Mouse (Mus musculus) layer of hippocampus, postnatal 25 days (tissue): ENCODE measurements around the gene Rpl22. TPM values are rescaled to one million over a fixed set of nuclear protein-coding genes. Genes with fewer than 3 reads are reported as not detected.

Experiments
- DNase-seq, 2 experiments: peaks; one replicate each; pipeline ENCODE4 v3.0.0; 2022; ENCODE audit warnings: mixed read lengths in 2 of 2, low spot score in 1 of 2; ENCODE audit errors: extremely low spot score in 1 of 2
- total RNA-seq, 2 experiments: library from RNA; stranded (reverse); gene quantifications; 2 replicates each; pipeline ENCODE4 v1.2.3; 2021

Rpl22 gene
- total RNA-seq = 100 to 1,000 TPM; 200 to 205 TPM

- peak; percentile 75 to 79 for DNase-seq
Measured at GRCm38 (mm10) chr4:152325574-152326411, at the start of gene Rpl22. Gene Rpl22 (plus strand): TSS chr4:152325742.

GRCm38 (mm10) chr4:152276389-152277347 is 48.9 kb upstream of the Rpl22 start:
- no peak for DNase-seq

- DNase-seq = no peak
Measured at GRCm38 (mm10) chr4:152277916-152278315, 47.6 kb upstream of the Rpl22 start.

GRCm38 (mm10) chr4:152278986-152279385 is 46.6 kb upstream of the Rpl22 start:
- DNase-seq = no peak

GRCm38 (mm10) chr4:152281601-152282000 is 43.9 kb upstream of the Rpl22 start:
- no peak for DNase-seq

GRCm38 (mm10) chr4:152282721-152283120 is 42.8 kb upstream of the Rpl22 start:
- DNase-seq = no peak

- peak; percentile 81 to 88 for DNase-seq
Measured at GRCm38 (mm10) chr4:152283186-152283950, 42.2 kb upstream of the Rpl22 start.

- no peak for DNase-seq
Measured at GRCm38 (mm10) chr4:152285505-152285904, 40.0 kb upstream of the Rpl22 start.

GRCm38 (mm10) chr4:152286183-152286582 is 39.4 kb upstream of the Rpl22 start:
- DNase-seq = no peak

GRCm38 (mm10) chr4:152286887-152287286 is 38.7 kb upstream of the Rpl22 start:
- peak in 1 of 2 experiments; percentile 57 for DNase-seq

GRCm38 (mm10) chr4:152287317-152288120 is 38.0 kb upstream of the Rpl22 start:
- DNase-seq = no peak

GRCm38 (mm10) chr4:152288398-152288945 is 37.1 kb upstream of the Rpl22 start:
- DNase-seq = no peak

GRCm38 (mm10) chr4:152290385-152290784 is 35.2 kb upstream of the Rpl22 start:
- DNase-seq = no peak

- no peak for DNase-seq
Measured at GRCm38 (mm10) chr4:152290991-152291390, 34.6 kb upstream of the Rpl22 start.

- DNase-seq = no peak
Measured at GRCm38 (mm10) chr4:152291562-152291961, 34.0 kb upstream of the Rpl22 start, which contains the start of gene Hes3. Gene Hes3 (minus strand): TSS chr4:152291662.

GRCm38 (mm10) chr4:152292102-152292765 is 33.3 kb upstream of the Rpl22 start:
- no peak for DNase-seq

- DNase-seq = no peak
Measured at GRCm38 (mm10) chr4:152294188-152294929, 31.2 kb upstream of the Rpl22 start.

- no peak for DNase-seq
Measured at GRCm38 (mm10) chr4:152295916-152296315, 29.6 kb upstream of the Rpl22 start.
